In the genomic region with DNA sequence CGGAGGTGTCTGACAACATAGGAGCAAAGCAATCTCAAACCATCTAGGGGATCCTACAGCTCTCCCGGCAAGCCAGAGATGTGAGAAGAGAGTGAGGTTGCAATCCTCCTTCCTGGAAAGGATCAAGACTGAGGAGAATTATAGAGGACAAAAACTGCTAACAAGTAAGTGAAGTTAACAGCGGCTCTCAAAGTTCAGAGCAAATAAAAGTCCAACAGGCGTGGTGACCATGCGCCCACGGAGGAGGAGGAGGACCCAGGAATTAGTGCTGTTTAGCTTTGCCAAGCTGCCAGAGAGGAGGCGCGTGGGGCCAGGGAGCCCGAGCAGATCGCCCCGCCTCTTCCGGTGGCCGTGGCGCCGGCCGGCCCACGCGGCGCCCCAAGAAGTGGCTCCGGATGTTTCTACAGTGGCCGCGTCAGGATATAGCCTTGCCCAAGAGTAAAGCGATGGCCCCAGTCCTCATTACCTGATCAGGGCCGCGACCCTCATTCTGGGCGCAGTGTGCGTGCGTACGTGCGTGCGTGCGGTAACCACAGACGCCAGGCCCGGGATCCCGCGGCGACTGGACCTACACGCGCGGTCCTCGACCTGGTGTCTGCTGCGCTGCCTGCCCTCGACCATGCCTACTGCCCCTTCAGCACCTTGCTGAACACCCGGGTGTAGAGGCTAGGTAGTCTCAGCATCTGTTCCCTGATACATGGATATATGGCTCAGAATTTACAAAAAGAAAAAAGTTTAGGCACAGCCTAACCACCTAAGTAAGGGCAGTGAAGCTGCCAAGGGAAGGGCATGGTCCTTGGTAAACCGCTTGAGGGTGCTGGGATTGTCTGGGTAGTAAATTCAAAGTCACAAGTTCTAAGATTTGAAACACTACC, we compare ENCODE assay signal across 8 mouse cellular contexts. TPM values are rescaled to one million over a fixed set of nuclear protein-coding genes. Genes with fewer than 3 reads are reported as not detected.
DNase-seq lines count a peak whose midpoint lies in the region; ATAC-seq and TF ChIP-seq lines count a peak whose summit lies in the region.

A gene (minus strand): TSS at position 600 of the 875 bp plus-strand sequence.

- H3K79me2 ChIP-seq in MEL (ENCODE audit: control insufficient read depth, insufficient read depth, low read length, poor library complexity): peaks cover 1% of the 10 kb centered on the region; the same call in 1 of the 2 replicates

- H3K4me2 ChIP-seq in forebrain, postnatal 0 days (ENCODE audit: low read depth): peak within 1 kb of the TSS; percentile 68
- peak within 1 kb of the TSS; percentile 57 for H3K4me2 ChIP-seq in lung, embryonic 15.5 days

- no peaks in the 10 kb centered on the region; a peak in 1 of 4 replicates for H3K27me3 ChIP-seq in MEL (ENCODE audit: control insufficient read depth in 1 of 2, insufficient read depth in 2 of 2, low read length in 2 of 2)
- no peaks in the 10 kb centered on the region for H3K27me3 ChIP-seq in cerebellum, adult 2 months (ENCODE audit: control insufficient read depth, insufficient read depth, low read length)
- no peaks in the 10 kb centered on the region for H3K27me3 ChIP-seq in forebrain, postnatal 0 days (ENCODE audit: insufficient read depth, low read length)
- no peaks in the 10 kb centered on the region for H3K27me3 ChIP-seq in lung, embryonic 15.5 days

- no peak for TF ChIP-seq RAD21 in MEL (IDR thresholded peaks at IDR 0.05; ENCODE audit: low read depth, low read length)

- peak within 1 kb of the TSS; percentile 74 to 92 for H3K4me3 ChIP-seq in MEL (ENCODE audit: control insufficient read depth in 1 of 2, insufficient read depth in 1 of 2, low read depth in 2 of 2, low read length in 2 of 2)
- peak within 1 kb of the TSS; percentile 72 for H3K4me3 ChIP-seq in cerebellum, adult 2 months (replicated peaks; ENCODE audit: insufficient read depth, low read depth, low read length)
- peak within 1 kb of the TSS; percentile 72 for H3K4me3 ChIP-seq in forebrain, postnatal 0 days (ENCODE audit: low read depth, low read length)
- H3K4me3 ChIP-seq in lung, embryonic 15.5 days: peak within 1 kb of the TSS; percentile 71

- H3K36me3 ChIP-seq in MEL (ENCODE audit: control insufficient read depth in 1 of 2, insufficient read depth in 2 of 2, low read length in 2 of 2): peaks cover 0 to 5% of the 10 kb centered on the region in 2 experiments; a peak in 2 of 4 replicates
- no peaks in the 10 kb centered on the region for H3K36me3 ChIP-seq in forebrain, postnatal 0 days (ENCODE audit: insufficient read depth)
- no peaks in the 10 kb centered on the region for H3K36me3 ChIP-seq in lung, embryonic 15.5 days

- peak in 1 of 3 experiments; percentile 24; a peak in 2 of 6 replicates for TF ChIP-seq CTCF in MEL (IDR thresholded peaks at IDR 0.05 in 2 of 3, conservative IDR thresholded peaks at IDR 0.05 in 1 of 3; ENCODE audit: control insufficient read depth in 1 of 3, insufficient read depth in 1 of 3, low read depth in 2 of 3, low read length in 3 of 3, poor library complexity in 1 of 3, severe bottlenecking in 1 of 3)
- no peak for TF ChIP-seq CTCF in cerebellum, adult 2 months (IDR thresholded peaks at IDR 0.05; ENCODE audit: borderline replicate concordance, insufficient read depth, low read depth, low read length)
- TF ChIP-seq CTCF in forebrain, postnatal 0 days (IDR thresholded peaks at IDR 0.05; ENCODE audit: low read depth): peak; percentile 36

- H3K9me3 ChIP-seq in MEL (replicated peaks; ENCODE audit: insufficient read depth, low read length): no peaks in the 10 kb centered on the region
- no peaks in the 10 kb centered on the region for H3K9me3 ChIP-seq in forebrain, postnatal 0 days (ENCODE audit: low read length)
- H3K9me3 ChIP-seq in lung, embryonic 15.5 days: no peaks in the 10 kb centered on the region

- peak; percentile 95 for ATAC-seq in forebrain, postnatal 0 days
- peak; percentile 98 for ATAC-seq in lung, embryonic 15.5 days (ENCODE audit: borderline replicate concordance, extremely low read depth, low FRiP score, low TSS enrichment)

- TF ChIP-seq POLR2A in MEL (IDR thresholded peaks at IDR 0.05; ENCODE audit: control insufficient read depth in 1 of 2, insufficient read depth in 1 of 2, low read depth in 1 of 2, low read length in 2 of 2, poor library complexity in 1 of 2): peak; percentile 89
- TF ChIP-seq POLR2A in cerebellum, adult 2 months (IDR thresholded peaks at IDR 0.05; ENCODE audit: borderline replicate concordance, insufficient read depth, low read length): peak; percentile 47; the same call in 1 of the 2 replicates

- H3K9ac ChIP-seq in MEL (ENCODE audit: control insufficient read depth, low read depth, low read length, poor library complexity, severe bottlenecking): peak within 1 kb of the TSS; percentile 97
- H3K9ac ChIP-seq in forebrain, postnatal 0 days: peak within 1 kb of the TSS; percentile 81
- H3K9ac ChIP-seq in lung, embryonic 15.5 days: peak within 1 kb of the TSS; percentile 80

- WGBS in cerebellum, adult 2 months: under 1% methylated on average over 45 of the region's 45 CpGs
- WGBS in forebrain, postnatal 0 days: 2% methylated on average over 45 of the region's 45 CpGs
- under 1% methylated on average over 45 of the region's 45 CpGs for WGBS in lung, embryonic 15.5 days

- DNase-seq in MEL (ENCODE audit: low read depth, low spot score): peak; percentile 92
- DNase-seq in cerebellum, adult 2 months: peak; percentile 86 to 93
- peak; percentile 95 for DNase-seq in forebrain, postnatal 0 days
- DNase-seq in heart, postnatal 4 days: peak; percentile 85
- DNase-seq in layer of hippocampus, adult 8-10 months (ENCODE audit: low spot score in 2 of 2): peak; percentile 77 to 85
- peak; percentile 68 for DNase-seq in ovary, adult 18-20 months (ENCODE audit: low spot score)
- DNase-seq in thymus, postnatal 0 days (ENCODE audit: low spot score): peak; percentile 79

- TF ChIP-seq EP300 in MEL (IDR thresholded peaks at IDR 0.05; ENCODE audit: low read depth in 1 of 2, low read length in 2 of 2): peak in 1 of 2 experiments; percentile 39; a peak in 1 of 4 replicates

- H3K4me1 ChIP-seq in MEL (ENCODE audit: control insufficient read depth in 1 of 2, insufficient read depth in 2 of 2, low read length in 2 of 2): peaks cover 0 to 3% of the 10 kb centered on the region in 2 experiments; a peak in 2 of 4 replicates
- no peaks in the 10 kb centered on the region for H3K4me1 ChIP-seq in cerebellum, adult 2 months (ENCODE audit: control insufficient read depth, insufficient read depth, low read length)
- H3K4me1 ChIP-seq in forebrain, postnatal 0 days (ENCODE audit: insufficient read depth): 0 out of 2 replicates have a peak, but pooled peaks cover 4% of the 10 kb centered on the region
- H3K4me1 ChIP-seq in lung, embryonic 15.5 days: peaks cover 5% of the 10 kb centered on the region; the same call in 1 of the 2 replicates

- H3K27ac ChIP-seq in MEL (ENCODE audit: control insufficient read depth, low read depth, low read length): peak within 1 kb of the TSS; percentile 97
- peak within 1 kb of the TSS; percentile 92 for H3K27ac ChIP-seq in cerebellum, adult 2 months (ENCODE audit: insufficient read depth, low read length)
- peak within 1 kb of the TSS; percentile 85 for H3K27ac ChIP-seq in forebrain, postnatal 0 days (ENCODE audit: low read depth, low read length)
- peak within 1 kb of the TSS; percentile 95 for H3K27ac ChIP-seq in lung, embryonic 15.5 days

TF ChIP-seq in MEL, 35 proteins besides CTCF, POLR2A, EP300 and RAD21 (continues in another document):
- TF ChIP-seq SMC3 (IDR thresholded peaks at IDR 0.05; ENCODE audit: low read depth, low read length): peak; percentile 3; the same call in 1 of the 2 replicates
- no peak for TF ChIP-seq MEF2A (IDR thresholded peaks at IDR 0.05; ENCODE audit: extremely low read depth, insufficient replicate concordance, low read depth, low read length, poor library complexity, severe bottlenecking)
- TF ChIP-seq TBP (IDR thresholded peaks at IDR 0.05; ENCODE audit: low read depth, low read length): peak; percentile 73
- no peak for TF ChIP-seq GATA1 (IDR thresholded peaks at IDR 0.05; ENCODE audit: low read depth, low read length)
- TF ChIP-seq BHLHE40 (IDR thresholded peaks at IDR 0.05; ENCODE audit: borderline replicate concordance, low read depth, low read length): no peak
- no peak for TF ChIP-seq ZNF384 (IDR thresholded peaks at IDR 0.05; ENCODE audit: low read depth, low read length)
- TF ChIP-seq ELF1 (IDR thresholded peaks at IDR 0.05; ENCODE audit: low read depth, low read length): no peak
- no peak for TF ChIP-seq MAFK (IDR thresholded peaks at IDR 0.05; ENCODE audit: borderline replicate concordance, low read depth, low read length)
- TF ChIP-seq CHD1 (IDR thresholded peaks at IDR 0.05; ENCODE audit: low read depth, low read length): no peak
- no peak for TF ChIP-seq TAL1 (IDR thresholded peaks at IDR 0.05; ENCODE audit: low read length)
- TF ChIP-seq JUND (IDR thresholded peaks at IDR 0.05; ENCODE audit: low read depth, low read length): no peak
- peak; percentile 76; the same call in 1 of the 2 replicates for TF ChIP-seq E2F4 (IDR thresholded peaks at IDR 0.05; ENCODE audit: borderline replicate concordance, low read depth, low read length)
- TF ChIP-seq MYC (IDR thresholded peaks at IDR 0.05; ENCODE audit: low read depth, low read length): peak; percentile 75
- TF ChIP-seq MXI1 (IDR thresholded peaks at IDR 0.05; ENCODE audit: low read depth, low read length): peak; percentile 82
- TF ChIP-seq HCFC1 (IDR thresholded peaks at IDR 0.05; ENCODE audit: low read depth, low read length): peak; percentile 95
- TF ChIP-seq MYB (IDR thresholded peaks at IDR 0.05; ENCODE audit: low read depth, low read length): no peak
- no peak for TF ChIP-seq ZC3H11A (IDR thresholded peaks at IDR 0.05; ENCODE audit: low read depth, low read length)
- TF ChIP-seq NRF1 (IDR thresholded peaks at IDR 0.05; ENCODE audit: insufficient read depth, low read depth, low read length, poor library complexity, severe bottlenecking): 0 out of 2 replicates have a peak, but pooled peaks have one; percentile 14
- TF ChIP-seq GABPA (IDR thresholded peaks at IDR 0.05; ENCODE audit: low read depth, low read length): no peak
- peak; percentile 22; the same call in 1 of the 2 replicates for TF ChIP-seq ETS1 (IDR thresholded peaks at IDR 0.05; ENCODE audit: low read depth, low read length)

RNA-seq across cellular contexts. Expression of the gene that starts here (rescaled TPM):
- total RNA-seq in MEL (2012; rRNA removed): 10.5 and 11.1 TPM in 2 replicates
- 10 to 100 TPM; 20.8 to 55.4 TPM for polyA plus RNA-seq in MEL (2012; ENCODE audit: insufficient read depth in 1 of 2, insufficient read length in 2 of 2, low read depth in 1 of 2, low replicate concordance in 2 of 2, missing spikeins in 1 of 2)
- polyA plus RNA-seq in cerebellum, adult 2 months (2012; rRNA removed): 14.4 and 15.1 TPM in 2 replicates
- 11.1 and 14.2 TPM in 2 replicates for total RNA-seq in forebrain, postnatal 0 days (2014; rRNA removed)
- 9.5 and 13.9 TPM in 2 replicates for polyA plus RNA-seq in forebrain, postnatal 0 days (2015; fragmentation: Nextera tagmentation; extraction: Ambion mirVana)
- total RNA-seq in heart, postnatal 4 days (2021): 10 to 100 TPM; 11.9 to 13.1 TPM
- 10 to 100 TPM; 13.9 to 15.8 (median 14.6) TPM for total RNA-seq in layer of hippocampus, adult 8-10 months (2022)
- polyA plus RNA-seq in lung, embryonic 15.5 days (2015; fragmentation: Nextera tagmentation; extraction: Ambion mirVana): 22.3 and 23.9 TPM in 2 replicates
- polyA plus RNA-seq in thymus, postnatal 0 days (2015; fragmentation: Nextera tagmentation; extraction: Ambion mirVana): 15.6 and 22.1 TPM in 2 replicates

Comparison
In these comparisons a context has a peak if more than half of its experiments do, and no peak if none do; other contexts are left out.
1. Peak in every context shown above with its lines: DNase-seq, ATAC-seq, H3K4me3 ChIP-seq and H3K27ac ChIP-seq.